Mouse (Mus musculus) cerebellum, adult 2 months (tissue): ENCODE measurements at regions not wholly inside any gene's neighbourhood (a gene's known extent, or its start where the extent isn't known, plus 50 kb on each side); places are given as distances from the start of the nearest gene placed in this dataset.

Source experiments
- CTCF ChIP-seq: fragments of 200-500 bp; IDR thresholded peaks from 2 replicates; pipeline ENCODE4 v1.5.1; 2011; ENCODE audit warnings: low read depth, mild to moderate bottlenecking, control low read depth, low read length, moderate library complexity, borderline replicate concordance; ENCODE audit not compliant: insufficient read depth
- POLR2A ChIP-seq: fragments of 200-500 bp; IDR thresholded peaks from 2 replicates; pipeline ENCODE4 v1.6.1; 2011; ENCODE audit warnings: low read length, control low read depth, borderline replicate concordance; ENCODE audit not compliant: insufficient read depth

- TF ChIP-seq CTCF (no peak), POLR2A (no peak)
Measured at GRCm38 (mm10) chr13:72195881-72196280, 232.4 kb upstream of the Irx1 start.
